Mouse (Mus musculus) natural killer cell, adult 2 months (primary cell): ENCODE measurements around the gene Cdk5.
"Not testable (repeated sequence)": the region's sequence is repeated elsewhere in the genome, so short reads cannot be mapped to it uniquely, and the experiment has no call there.

Source experiments
- DNase-seq, 2 experiments: peaks; one replicate each; pipeline ENCODE4 v3.0.0; 2022; ENCODE audit warnings: low spot score in 2 of 2

Gene Cdk5

GRCm38 (mm10) chr5:24399686-24400085 is 23.6 kb downstream of the Cdk5 start:
- no peak for DNase-seq

- not testable (repeated sequence) for DNase-seq
Measured at GRCm38 (mm10) chr5:24396254-24396653, 27.1 kb downstream of the Cdk5 start.

- peak; percentile 87 to 90 for DNase-seq
Measured at GRCm38 (mm10) chr5:24394165-24394894, 29.0 kb downstream of the Cdk5 start.

DNA sequence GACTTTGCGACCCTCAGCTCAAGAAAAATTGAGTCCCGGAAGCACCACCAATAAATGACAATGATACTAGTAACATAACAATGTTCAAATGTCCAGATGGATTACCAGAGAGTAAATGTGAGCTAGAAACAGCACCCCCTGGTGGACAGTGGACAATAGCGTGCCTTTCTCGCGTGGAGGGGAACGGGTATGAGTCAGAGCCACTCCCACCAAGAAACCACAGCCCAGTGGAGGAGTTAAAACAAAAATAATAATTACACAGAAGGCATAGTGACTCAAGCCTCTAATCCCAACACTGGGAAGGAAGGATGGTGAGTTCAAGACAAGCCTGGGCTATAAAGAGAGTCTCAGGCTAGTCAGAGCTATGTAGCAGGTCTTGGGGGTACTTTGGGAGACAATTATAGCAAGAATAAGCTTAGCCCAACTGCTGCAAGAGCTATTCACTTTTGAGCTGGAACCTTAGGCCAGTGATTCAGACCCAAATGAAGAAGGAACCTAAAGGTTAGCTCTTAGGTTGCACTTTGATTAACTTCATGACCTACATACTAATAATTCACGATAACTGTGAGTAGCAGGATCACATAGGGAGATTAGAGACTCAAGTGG is 29.8 kb downstream of the Cdk5 start, which contains the start of gene Abcb8:
TSS of gene Abcb8 (plus strand) at position 272 of the 606 bp plus-strand sequence.
- DNase-seq: peak; percentile 91 to 92

DNA sequence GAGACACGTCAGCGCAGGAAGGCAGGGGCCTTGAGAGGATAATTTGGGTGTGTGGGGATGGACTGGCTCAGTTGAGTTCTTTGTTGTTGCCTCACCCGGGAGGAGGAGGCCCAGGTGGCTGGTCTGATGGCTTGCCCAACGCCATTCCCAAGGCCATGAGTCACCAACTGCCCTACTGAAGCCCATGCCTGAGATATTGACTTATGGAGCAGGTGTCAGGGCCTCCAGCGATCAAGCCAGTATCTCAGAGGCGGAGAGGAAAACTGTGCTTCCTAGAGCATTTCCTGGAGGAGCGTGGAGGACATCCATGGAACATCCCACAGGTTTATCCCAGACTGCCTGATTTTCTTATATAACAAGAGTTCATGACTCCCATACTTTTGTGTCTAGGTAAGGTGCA is 30.6 kb downstream of the Cdk5 start:
- DNase-seq: no peak

- DNase-seq: no peak
Measured at GRCm38 (mm10) chr5:24391864-24392263, 31.5 kb downstream of the Cdk5 start, which contains the start of gene Atg9b. TSS of gene Atg9b (minus strand) at chr5:24392143.

DNA sequence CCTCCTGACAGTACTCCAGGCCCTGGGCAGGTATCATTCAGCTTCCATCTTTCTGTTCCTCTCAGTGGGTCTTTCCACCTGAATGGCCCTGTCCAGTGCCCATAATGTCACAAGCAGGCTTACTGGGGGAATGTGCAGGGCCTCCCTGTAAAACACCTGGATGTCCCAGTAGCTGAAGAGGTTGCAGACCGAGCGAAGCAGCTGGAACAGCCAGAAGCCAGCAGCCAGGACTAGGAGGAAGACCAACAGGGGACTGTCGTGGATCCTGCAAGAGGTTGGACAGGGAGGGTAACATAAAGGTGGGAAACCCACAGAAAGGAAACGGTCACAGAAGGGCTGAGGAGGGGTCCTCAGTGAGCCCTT is 33.7 kb downstream of the Cdk5 start:
- DNase-seq: no peak

- no peak for DNase-seq
Measured at GRCm38 (mm10) chr5:24389011-24389657, 34.2 kb downstream of the Cdk5 start.

GRCm38 (mm10) chr5:24388246-24388915 is 34.9 kb downstream of the Cdk5 start:
- DNase-seq: no peak

- peak in 1 of 2 experiments; percentile 11 for DNase-seq
Measured at GRCm38 (mm10) chr5:24387264-24388241, 35.8 kb downstream of the Cdk5 start.

GRCm38 (mm10) chr5:24385887-24386550 is 37.3 kb downstream of the Cdk5 start:
- no peak for DNase-seq

- DNase-seq: no peak
Measured at GRCm38 (mm10) chr5:24385374-24385773, 38.0 kb downstream of the Cdk5 start.

GRCm38 (mm10) chr5:24384407-24384806 is 38.9 kb downstream of the Cdk5 start:
- DNase-seq: peak in 1 of 2 experiments; percentile 13

DNA sequence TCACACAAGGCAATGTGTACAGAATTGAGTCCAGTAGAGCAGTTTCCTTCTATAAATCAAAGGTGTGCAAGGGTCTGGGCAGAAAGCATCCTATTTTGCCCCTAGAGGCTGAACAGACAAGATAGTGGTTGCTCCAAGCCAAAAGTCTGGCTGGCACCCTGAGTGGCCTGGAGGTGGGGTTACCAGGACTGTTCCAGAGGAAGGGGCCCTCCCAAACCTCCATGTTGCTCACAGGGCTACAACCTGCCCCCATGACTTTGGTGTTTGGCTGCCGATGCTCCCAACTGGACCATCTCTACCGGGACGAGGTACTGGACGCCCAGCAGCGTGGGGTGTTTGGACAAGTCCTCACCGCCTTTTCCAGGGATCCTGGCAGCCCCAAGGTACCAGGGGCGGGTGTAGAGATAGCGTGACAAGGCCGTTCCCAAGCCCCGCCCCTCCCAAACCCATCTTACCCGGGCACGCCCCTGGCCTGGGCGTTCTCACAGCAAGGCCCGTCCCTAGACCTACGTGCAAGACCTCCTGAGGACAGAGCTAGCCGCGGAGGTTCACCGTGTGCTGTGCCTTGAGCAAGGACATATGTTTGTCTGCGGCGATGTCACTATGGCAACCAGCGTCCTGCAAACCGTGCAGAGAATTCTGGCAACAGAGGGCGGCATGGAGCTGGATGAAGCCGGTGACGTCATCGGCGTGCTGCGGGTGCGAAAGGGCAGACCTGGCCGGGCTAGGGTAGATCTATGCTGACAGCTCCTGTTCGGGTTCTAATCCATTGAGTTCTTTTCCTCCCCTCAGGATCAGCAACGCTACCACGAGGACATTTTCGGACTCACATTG is 40.1 kb downstream of the Cdk5 start:
- peak; percentile 96 to 97 for DNase-seq

- no peak for DNase-seq
Measured at GRCm38 (mm10) chr5:24381988-24382387, 41.3 kb downstream of the Cdk5 start.

DNA sequence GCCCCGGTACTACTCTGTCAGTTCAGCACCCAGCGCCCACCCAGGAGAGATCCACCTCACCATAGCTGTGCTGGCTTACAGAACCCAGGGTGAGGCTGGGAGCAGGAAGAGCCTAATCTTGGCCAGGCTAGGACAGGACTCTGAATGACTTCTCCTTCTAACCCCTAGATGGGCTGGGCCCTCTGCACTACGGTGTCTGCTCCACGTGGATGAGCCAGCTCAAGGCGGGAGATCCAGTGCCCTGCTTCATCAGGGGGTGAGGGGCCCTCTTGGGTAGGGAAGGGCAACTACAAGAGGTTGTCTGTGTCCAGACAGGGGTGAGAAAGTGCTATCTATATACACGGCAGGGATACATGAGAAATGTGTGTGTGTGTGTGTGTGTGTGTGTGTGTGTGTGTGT is 41.8 kb downstream of the Cdk5 start:
- DNase-seq: no peak

- no peak for DNase-seq
Measured at GRCm38 (mm10) chr5:24380499-24380898, 42.8 kb downstream of the Cdk5 start.

- DNase-seq: no peak
Measured at GRCm38 (mm10) chr5:24379501-24379900, 43.8 kb downstream of the Cdk5 start.

DNA sequence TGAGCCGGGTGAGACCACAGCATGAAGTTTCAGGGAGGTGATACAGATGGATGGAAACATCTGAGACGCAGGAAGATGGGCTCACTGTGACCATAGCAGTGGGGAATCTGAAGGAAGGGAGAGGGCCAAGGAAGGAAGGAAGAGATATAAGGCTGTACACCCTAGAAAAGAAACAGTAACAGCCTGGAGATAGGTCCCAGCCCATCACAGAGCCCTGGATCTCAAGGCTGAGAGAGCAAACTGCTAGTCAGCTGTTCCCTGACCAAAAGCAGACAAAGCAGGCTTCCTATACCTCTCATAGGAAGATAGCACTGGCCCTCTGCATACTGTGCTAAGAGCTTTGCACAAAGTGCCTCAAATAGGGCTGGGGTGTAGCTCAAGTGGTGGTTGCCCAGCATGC is 44.6 kb downstream of the Cdk5 start:
- DNase-seq: no peak
